Mouse (Mus musculus): ENCODE data around the gene Strbp. TPM values are rescaled to one million over a fixed set of nuclear protein-coding genes. Genes with fewer than 3 reads are reported as not detected.

Strbp gene
- total RNA-seq, 2 experiments from 2014 or later, result 33.8 to 63.0 TPM

GRCm38 (mm10) chr2:37704141-37704760 lies 592 bp upstream of the Strbp start:
- no peak for ATAC-seq (replicated peaks; ENCODE audit: poor library complexity, severe bottlenecking)

- peak; percentile 43 for ATAC-seq (replicated peaks; ENCODE audit: poor library complexity, severe bottlenecking)
Observed at GRCm38 (mm10) chr2:37702301-37703172, 1.1 kb downstream of the Strbp start.

DNA sequence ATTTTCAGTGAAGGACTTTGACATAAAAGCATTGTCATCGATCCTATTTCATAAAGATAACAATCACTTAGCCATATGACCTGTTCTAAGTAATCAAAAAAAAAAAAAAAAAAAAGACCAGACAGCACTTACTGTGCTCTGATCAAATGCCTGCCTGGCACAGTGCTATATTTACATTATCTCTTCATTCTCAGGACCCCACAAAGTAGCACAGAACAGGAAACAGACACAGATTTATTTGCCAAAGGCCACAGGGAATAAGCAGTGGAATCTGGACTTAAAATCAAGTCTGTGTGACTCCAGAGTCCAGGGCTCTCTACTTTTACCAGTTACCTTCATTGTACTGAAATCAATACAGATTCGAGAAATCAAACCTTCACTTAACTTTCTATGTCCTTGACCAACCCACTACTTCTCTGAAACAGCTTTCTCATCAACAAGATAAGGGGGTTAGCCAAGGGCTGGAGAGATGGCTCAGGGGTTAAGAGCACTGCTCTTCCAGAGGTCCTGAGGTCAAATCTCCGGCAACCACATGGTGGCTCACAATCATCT lies 14.5 kb downstream of the Strbp start:
- ATAC-seq (replicated peaks; ENCODE audit: poor library complexity, severe bottlenecking), result no peak

DNA sequence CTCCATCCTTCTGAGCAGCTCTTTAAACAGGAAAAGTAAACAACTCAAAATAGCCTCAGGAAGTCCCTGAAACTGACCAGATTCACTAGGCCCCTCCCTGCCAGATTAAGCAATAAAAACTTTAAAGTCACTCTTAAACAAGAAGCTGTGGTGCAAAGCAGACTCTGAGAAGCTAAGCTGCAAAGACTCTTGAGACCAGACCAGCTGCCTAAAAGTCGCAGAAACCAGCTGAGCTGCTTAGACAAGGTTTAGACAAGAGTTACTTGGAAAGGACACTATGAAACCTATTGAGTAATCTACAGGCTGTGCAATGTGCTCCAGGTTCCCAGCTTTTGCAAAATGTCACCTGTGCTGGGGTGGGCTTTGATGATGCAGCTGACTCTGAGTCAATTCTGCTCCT lies 16.6 kb downstream of the Strbp start:
- ATAC-seq (replicated peaks; ENCODE audit: poor library complexity, severe bottlenecking), result no peak

- ATAC-seq (replicated peaks; ENCODE audit: poor library complexity, severe bottlenecking), result no peak
Observed at GRCm38 (mm10) chr2:37684864-37685263, 18.8 kb downstream of the Strbp start.

- ATAC-seq (replicated peaks; ENCODE audit: poor library complexity, severe bottlenecking), result no peak
Observed at GRCm38 (mm10) chr2:37682197-37682811, 21.4 kb downstream of the Strbp start.

GRCm38 (mm10) chr2:37651086-37651485 lies 52.6 kb downstream of the Strbp start:
- no peak for ATAC-seq (replicated peaks; ENCODE audit: poor library complexity, severe bottlenecking)

DNA sequence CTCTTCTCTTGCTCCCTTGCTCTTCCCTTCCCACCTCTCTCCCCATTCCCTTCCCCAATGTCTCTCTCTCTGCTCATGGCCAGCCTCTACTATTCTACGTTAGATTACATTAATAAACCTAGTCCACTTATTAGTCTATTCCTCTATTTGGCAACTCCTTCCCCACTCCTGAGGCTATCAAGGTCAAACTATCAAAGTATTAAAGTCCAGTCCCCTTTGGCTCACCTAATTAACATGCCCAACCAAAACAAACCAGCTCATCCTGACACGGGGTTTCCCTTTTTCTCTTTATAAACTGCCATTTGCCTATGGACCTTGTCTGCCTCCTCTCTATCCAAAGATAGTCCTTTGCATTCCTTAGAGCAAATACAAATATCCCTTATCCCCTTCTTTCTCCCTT lies 54.1 kb downstream of the Strbp start:
- ATAC-seq (replicated peaks; ENCODE audit: poor library complexity, severe bottlenecking), result no peak

GRCm38 (mm10) chr2:37648966-37649365 lies 54.7 kb downstream of the Strbp start:
- 0 out of 2 replicates have a peak, but pooled peaks have one; percentile 27 for ATAC-seq (replicated peaks; ENCODE audit: poor library complexity, severe bottlenecking)

DNA sequence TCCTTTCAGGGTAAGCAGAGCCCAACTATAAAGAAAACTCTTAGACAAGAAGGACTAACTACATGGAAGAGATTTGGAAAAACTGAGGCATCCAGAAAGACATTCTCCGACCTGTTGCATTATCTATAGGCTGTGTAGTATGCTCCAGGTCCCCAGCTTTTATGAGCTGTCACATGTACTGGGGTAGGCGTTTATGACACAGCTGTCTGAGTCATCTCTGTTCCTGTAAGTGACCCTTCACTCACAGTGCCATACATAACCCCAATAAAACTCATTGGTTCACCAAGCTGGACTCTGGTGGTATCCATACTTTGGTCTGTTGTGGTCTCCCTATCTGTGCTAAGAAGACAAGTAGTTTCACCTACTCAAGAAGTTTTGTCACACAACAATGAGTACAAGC lies 80.3 kb downstream of the Strbp start:
- ATAC-seq (replicated peaks; ENCODE audit: poor library complexity, severe bottlenecking), result no peak

DNA sequence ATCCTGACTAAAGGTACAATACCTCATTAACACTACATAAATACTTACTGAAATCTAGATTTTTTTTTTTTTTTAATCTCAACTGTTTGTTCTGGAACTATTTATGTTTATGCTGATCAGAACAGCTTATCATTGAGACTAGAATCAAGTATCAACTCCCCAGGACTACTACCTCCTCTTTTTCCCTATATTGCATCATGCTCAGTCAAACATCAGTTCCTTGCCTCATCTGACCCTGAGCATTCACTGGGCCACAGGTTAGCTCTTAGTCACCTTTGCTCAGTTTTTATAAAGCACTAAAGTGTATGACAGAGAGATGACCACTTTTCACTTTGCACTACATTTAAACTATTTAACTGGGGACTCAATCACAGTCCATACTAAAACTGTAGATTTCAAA lies 115.7 kb downstream of the Strbp start:
- no peak for ATAC-seq (replicated peaks; ENCODE audit: poor library complexity, severe bottlenecking)

DNA sequence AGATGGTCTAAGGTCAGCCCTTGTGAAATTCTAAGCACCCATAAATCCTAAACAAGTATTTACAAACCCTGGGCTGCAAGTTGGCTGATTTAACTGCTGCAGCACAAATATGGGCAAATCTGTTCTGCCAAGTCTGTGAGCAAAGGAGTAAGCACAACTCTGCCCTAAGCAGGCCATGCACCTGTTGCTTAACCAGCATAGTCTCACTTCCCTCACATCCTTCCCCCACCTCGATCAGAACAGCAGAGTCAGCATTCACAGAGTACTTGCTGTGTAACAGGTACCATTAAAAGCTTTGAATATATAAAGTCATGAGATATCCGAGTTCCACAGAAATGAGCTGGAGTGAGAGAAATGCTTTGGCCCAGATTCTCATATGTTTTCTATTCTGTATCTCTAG lies 125.5 kb downstream of the Strbp start:
- ATAC-seq (replicated peaks; ENCODE audit: poor library complexity, severe bottlenecking), result no peak

DNA sequence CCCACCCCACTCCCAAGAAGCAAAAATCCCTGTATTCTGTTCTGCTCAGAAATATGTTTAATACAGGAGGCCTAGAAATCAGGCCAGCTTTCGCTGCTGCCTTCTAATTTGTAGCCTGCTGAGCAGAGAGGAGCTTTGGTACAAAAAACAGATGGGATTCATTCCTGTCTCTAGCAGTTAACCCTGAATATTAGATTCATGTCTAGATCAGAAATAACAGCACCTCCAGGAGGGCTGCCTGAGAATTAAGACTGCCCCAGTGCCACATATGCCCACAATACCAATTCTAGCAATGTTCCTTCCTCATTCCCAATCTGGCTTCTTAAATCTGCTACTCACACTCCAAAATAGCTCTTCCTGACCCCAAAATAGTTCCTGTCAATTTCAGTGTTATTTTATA lies 127.0 kb downstream of the Strbp start:
- no peak for ATAC-seq (replicated peaks; ENCODE audit: poor library complexity, severe bottlenecking)

DNA sequence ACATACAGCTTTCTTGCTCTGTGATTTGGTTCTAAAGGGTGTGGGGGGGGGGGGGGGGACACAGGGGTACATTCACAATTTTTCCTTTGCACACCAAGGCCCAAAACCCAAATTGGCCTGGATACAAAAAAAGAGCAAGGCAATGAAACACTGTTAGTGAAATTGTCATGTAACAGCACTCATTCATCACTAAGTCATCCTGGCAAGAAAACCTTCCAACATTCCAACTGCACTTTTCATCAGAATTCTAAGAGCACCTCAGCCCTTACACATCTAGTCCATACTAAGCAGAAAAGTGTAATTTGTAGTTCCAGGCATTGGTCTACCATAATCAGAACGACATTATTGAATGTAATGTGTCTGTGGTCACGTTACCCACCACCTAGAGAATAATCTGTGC lies 131.5 kb downstream of the Strbp start:
- no peak for ATAC-seq (replicated peaks; ENCODE audit: poor library complexity, severe bottlenecking)

DNA sequence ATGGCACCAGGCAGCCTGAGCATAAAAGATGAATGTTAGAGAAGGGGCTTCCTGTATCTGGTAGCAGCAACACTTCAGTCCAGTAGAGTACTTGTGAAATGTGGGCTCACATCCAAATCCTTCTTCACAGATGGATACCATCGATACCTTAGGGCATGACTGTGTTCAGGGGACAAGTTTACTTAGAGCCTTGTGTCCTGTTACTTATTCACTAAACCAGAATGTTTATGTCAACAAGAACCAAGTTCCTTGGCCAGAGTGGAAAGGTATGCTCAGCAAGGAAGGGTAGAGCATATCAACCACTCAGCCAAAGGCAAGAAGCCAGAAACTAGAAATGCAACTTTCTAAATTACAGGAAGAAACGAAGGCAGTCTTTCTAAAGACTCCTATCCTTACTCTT lies 133.0 kb downstream of the Strbp start:
- ATAC-seq (replicated peaks; ENCODE audit: poor library complexity, severe bottlenecking), result no peak

DNA sequence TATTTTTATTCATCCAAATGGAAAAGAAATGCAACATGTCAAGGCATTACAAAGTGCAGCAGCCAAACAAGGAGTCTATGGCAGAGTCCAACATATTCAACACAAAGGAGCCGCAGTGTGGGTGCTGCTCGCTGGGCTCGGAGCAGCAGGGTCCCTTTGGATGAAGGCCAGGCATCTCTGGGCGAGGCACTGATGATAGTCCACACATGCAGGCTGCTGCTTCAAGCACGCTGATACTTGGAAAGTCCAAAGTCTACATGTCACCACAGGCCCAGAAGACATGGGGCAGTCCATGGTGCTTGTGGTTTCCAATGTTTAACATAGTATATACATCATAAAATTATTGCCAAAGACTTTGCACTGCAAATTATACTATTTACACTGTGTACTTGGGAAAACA lies 133.8 kb downstream of the Strbp start:
- ATAC-seq (replicated peaks; ENCODE audit: poor library complexity, severe bottlenecking), result no peak

DNA sequence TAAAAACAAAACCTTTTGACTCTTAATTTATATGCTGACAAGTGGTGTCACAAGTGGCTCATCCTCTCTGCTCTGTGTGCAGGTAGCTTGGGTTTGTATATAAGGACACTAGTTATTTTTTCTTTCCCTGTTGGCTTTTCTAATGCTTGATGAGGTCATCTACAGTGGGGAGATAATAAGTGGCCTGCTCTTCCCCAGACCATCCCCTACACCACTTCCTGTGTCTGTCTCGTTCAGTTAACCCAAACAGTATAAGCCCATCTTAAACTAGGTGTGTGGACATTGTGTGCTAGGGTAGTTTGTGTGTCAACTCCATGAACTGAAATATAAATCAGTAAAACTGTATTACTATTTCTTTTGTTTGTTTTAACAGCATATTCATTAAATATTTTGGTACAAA lies 137.6 kb downstream of the Strbp start:
- ATAC-seq (replicated peaks; ENCODE audit: poor library complexity, severe bottlenecking), result 0 out of 2 replicates have a peak, but pooled peaks have one; percentile 22

DNA sequence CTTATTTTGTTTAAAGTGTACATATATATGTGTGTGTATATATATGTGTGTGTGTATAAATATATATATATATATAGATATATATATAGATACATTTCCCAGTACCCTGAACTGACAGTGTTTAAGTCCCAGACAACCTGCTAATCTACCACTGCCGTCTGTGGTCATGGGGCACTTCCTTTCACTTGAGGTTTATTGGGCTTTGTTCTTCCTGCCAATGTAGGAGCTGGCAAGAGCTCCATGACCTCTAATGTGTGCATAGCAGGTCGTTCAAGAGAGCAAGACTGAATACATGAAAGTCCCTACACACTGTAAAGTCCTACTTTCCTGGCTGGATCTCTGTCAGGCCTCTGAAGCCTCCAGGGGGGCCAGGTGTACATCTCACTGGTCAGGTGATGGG lies 138.1 kb downstream of the Strbp start:
- peak; percentile 25 for ATAC-seq (replicated peaks; ENCODE audit: poor library complexity, severe bottlenecking)

DNA sequence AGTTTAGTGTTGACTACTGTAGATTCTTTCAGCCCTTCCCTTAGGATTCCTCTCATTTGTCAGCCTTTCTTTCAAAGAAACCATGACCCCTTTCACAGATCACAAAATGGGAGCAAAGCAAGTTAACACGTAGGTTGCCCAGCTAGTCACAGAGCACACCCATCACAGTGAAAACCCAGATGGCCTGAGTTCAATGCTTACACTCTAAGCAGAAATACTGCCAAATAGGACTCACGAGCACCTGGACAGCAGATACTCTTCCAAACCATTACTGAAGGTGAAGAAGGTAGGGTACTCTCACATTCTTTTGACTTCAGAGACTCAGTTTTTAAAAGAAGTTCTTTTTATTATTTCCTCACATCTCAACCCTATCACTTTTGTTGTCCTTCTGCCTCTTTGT lies 147.3 kb downstream of the Strbp start:
- ATAC-seq (replicated peaks; ENCODE audit: poor library complexity, severe bottlenecking), result no peak

DNA sequence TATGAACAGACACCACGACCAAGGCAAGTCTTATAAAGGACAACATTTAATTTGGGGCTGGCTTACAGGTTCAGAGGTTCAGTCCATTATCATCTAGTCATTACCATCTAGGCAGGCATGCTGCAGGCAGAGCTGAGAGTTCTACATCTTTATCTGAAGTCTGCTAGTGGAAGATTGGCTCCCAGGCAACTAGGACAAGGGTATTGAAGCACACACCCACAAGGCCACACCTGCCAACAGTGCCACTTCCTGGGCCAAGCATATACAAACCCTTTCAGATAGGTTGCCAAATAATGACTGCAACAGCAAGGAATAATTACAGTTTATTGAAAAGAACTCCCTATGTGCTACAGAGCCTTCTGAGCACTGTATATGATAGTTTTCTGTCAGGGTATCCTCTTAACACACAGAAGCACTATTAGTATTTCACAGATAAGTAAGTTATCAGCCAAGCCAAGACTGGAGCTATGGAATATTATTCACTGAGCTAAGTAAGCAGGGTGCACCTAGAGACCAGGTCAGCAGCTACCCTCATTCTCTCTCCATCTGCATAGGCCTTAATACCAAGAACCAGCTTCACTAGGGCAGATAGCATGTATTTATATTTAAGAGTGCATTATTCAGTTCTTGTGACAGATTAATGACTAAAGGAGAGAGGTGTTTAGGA lies 154.2 kb downstream of the Strbp start:
- ATAC-seq (replicated peaks; ENCODE audit: poor library complexity, severe bottlenecking), result no peak

DNA sequence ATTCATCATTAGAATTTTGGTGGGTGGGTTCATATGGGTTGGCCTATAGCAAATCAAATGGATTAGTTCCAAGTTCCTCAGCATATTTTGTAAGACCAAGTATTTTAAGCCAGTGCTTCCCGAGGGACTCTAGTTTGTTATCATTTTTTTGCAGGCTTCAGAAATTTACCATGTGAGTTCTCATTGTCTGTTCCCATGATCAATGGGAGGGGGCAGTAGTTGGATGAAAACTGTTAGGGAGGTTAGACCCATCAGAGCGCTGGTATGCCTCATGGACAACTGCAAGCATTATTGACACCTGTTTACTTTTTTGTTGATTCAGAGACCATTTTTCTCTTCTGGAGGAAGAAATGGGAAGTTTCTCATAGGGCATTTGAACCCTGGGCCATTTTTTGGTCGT lies 172.0 kb downstream of the Strbp start:
- no peak for ATAC-seq (replicated peaks; ENCODE audit: poor library complexity, severe bottlenecking)
